Mouse (Mus musculus) forebrain, embryonic 15.5 days (tissue): ENCODE measurements around the gene Dpy19l1. TPM values are rescaled to one million over a fixed set of nuclear protein-coding genes. Genes with fewer than 3 reads are reported as not detected.

ENCODE experiments used
- ATAC-seq: fragments of 200-750 bp; cut with Nextera tagmentation; replicated peaks from 2 replicates; pipeline ENCODE4 v1.8.0; 2017; ENCODE audit warnings: mild to moderate bottlenecking, moderate TSS enrichment, moderate library complexity
- H3K27ac ChIP-seq: fragments of 300-500 bp; sonication (generic); replicated peaks from 2 replicates; pipeline ENCODE4 v1.5.1; 2015; ENCODE audit warnings: mild to moderate bottlenecking, inconsistent platforms
- H3K27me3 ChIP-seq: fragments of 300-500 bp; sonication (generic); 2 replicates; pipeline ENCODE4 v1.6.1; 2015; ENCODE audit warnings: inconsistent platforms
- H3K36me3 ChIP-seq: fragments of 300-500 bp; sonication (generic); 2 replicates; pipeline ENCODE4 v1.6.1; 2015; ENCODE audit warnings: mild to moderate bottlenecking, inconsistent platforms
- H3K4me1 ChIP-seq: fragments of 300-500 bp; sonication (generic); 2 replicates; pipeline ENCODE4 v1.6.1; 2015; ENCODE audit warnings: inconsistent platforms
- H3K4me2 ChIP-seq: fragments of 300-500 bp; sonication (generic); replicated peaks from 2 replicates; pipeline ENCODE4 v1.6.1; 2015; ENCODE audit warnings: mild to moderate bottlenecking, inconsistent platforms
- H3K4me3 ChIP-seq: fragments of 300-500 bp; sonication (generic); 2 replicates; pipeline ENCODE4 v1.5.1; 2015; ENCODE audit warnings: mild to moderate bottlenecking, inconsistent platforms
- H3K9ac ChIP-seq: fragments of 300-500 bp; sonication (generic); replicated peaks from 2 replicates; pipeline ENCODE4 v1.6.1; 2015; ENCODE audit warnings: mild to moderate bottlenecking, inconsistent platforms
- H3K9me3 ChIP-seq: fragments of 300-500 bp; sonication (generic); 2 replicates; pipeline ENCODE4 v1.6.1; 2016; ENCODE audit warnings: inconsistent platforms
- WGBS: fragments of 180-500 bp; shearing (Covaris S2); methylation state at CpG from one replicate; pipeline ENCODE4 v1.1.7; 2015; ENCODE audit warnings: mixed read lengths; 5-methylcytosine and 5-hydroxymethylcytosine counted together
- polyA plus RNA-seq: library from polyadenylated mRNA; unstranded; fragments of >200 nt; fragmentation: Nextera tagmentation; extraction: Ambion mirVana; gene quantifications from 2 replicates; pipeline ENCODE4 v1.2.1, GENCODE M21; 2015

Gene Dpy19l1
- polyA plus RNA-seq, 1 experiment from 2014 or later = 34.7 TPM

DNA sequence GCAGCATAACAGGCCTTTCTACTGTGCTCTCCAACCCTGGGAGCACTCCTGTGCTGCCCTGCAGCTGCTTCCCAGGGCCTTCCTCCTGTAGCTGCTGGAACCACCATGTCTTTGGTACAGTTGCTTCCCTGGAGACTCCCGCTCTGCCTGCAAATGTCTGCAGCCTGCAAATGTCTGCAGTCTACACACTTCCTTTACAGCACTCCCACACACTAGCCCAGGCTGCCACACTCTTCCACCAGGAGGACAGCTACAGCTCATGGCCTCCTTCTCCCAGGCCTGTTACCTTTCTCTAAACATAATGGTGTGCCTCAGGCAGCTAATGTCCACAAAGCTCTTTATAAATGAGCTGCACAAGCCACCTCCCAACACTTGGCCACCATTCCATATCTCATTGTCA lies 36.3 kb downstream of the Dpy19l1 start:
- ATAC-seq = 0 out of 2 replicates have a peak, but pooled peaks have one; percentile 20
- WGBS = 96% methylated on average over 1 of the region's 1 CpGs
- peak overlapping the region; percentile 79 for H3K27ac ChIP-seq

DNA sequence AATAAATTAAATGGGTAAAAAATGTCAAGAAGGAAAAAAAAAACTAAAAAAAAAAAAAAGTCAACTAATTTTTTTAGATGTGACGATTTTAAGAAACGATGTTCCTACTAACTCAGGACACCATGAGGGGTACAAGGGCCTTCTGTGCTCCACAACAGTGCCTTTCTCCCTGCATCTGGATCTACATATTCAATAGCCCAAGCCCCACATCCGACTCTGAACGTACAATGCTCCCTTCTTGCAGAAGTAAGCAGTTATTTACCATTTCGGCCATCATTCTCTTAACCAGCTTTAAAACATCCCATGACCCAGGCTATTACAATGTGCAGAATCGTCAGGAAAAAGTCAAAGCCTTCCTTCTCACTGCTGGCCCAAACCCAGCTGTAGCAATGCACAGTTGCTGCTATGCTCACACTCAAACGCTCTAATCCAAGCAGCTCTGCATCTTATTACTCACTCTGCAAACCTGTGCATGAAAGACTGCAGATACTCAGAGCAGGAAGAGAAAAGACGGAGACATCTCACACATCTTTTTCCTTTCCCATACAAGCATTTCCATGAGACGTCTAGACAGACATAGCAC lies 41.5 kb downstream of the Dpy19l1 start:
- H3K27ac ChIP-seq = no peak overlapping the region
- no peak for ATAC-seq
- H3K9me3 ChIP-seq = no peaks in the 10 kb centered on the region
- 0 out of 2 replicates have a peak, but pooled peaks cover 9% of the 10 kb centered on the region for H3K4me1 ChIP-seq
- H3K4me3 ChIP-seq = no peak overlapping the region
- no peak overlapping the region for H3K4me2 ChIP-seq
- no peaks in the 10 kb centered on the region for H3K27me3 ChIP-seq
- H3K9ac ChIP-seq = no peak overlapping the region
- WGBS = 65% methylated on average over 9 of the region's 9 CpGs
- peaks cover 3% of the 10 kb centered on the region; the same call in 1 of the 2 replicates for H3K36me3 ChIP-seq

More for the DNA sequence above, 36.3 kb downstream of the Dpy19l1 start:
- Histone ChIP-seq H3K9me3 (no peaks in the 10 kb centered on the region), H3K4me2 (no peak overlapping the region), H3K4me1 (peaks cover 19% of the 10 kb centered on the region; the same call in 1 of the 2 replicates), H3K4me3 (no peak overlapping the region), H3K9ac (no peak overlapping the region), H3K27me3 (no peaks in the 10 kb centered on the region), H3K36me3 (no peaks in the 10 kb centered on the region)

DNA sequence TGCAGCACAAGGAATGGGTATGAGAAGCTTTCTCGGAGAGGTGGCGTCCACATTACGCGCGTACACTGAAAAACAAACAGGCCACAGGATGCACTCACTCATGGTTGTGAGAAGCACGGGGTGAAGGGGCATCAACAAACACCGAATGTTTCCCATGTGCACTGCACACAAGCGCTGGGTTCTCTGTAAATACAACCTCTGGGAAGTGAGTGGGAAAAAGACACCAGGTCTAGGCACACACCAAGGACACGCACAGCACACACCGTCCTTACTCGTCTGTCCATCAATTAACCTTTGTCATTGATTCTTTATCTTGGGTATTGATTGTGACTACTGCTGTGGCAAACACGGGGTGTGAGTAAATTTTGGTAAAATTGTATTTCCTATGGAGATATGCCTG lies 49.1 kb downstream of the Dpy19l1 start:
- no peak overlapping the region for H3K9ac ChIP-seq
- H3K4me3 ChIP-seq = no peak overlapping the region
- H3K27ac ChIP-seq = no peak overlapping the region
- no peaks in the 10 kb centered on the region for H3K36me3 ChIP-seq
- H3K4me1 ChIP-seq = peaks cover 7% of the 10 kb centered on the region
- no peak for ATAC-seq
- no peaks in the 10 kb centered on the region for H3K27me3 ChIP-seq
- H3K4me2 ChIP-seq = no peak overlapping the region
- 92% methylated on average over 12 of the region's 12 CpGs for WGBS
- H3K9me3 ChIP-seq = no peaks in the 10 kb centered on the region

DNA sequence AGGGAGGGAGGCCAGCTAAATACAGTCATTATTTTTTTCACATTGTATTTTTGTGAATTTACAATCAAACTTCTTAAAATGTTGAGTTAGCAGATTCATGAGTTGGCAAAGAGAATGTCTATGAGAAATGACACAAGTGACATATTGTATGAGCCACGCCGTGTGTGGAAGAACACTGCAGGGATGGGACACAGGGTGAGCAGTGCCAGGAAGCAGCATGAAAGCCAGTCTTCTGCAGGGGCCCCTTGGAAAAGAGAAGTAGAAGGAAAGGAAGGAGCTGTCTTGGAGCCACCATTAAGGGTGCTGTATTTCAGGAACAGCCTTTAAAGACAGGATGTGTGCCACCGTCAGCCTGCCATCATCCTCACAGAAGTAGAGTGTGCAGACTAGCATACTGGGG lies 52.0 kb downstream of the Dpy19l1 start:
- Histone ChIP-seq H3K4me1 (peaks cover 7% of the 10 kb centered on the region), H3K4me3 (no peak overlapping the region), H3K9ac (no peak overlapping the region), H3K4me2 (no peak overlapping the region), H3K9me3 (no peaks in the 10 kb centered on the region), H3K27me3 (no peaks in the 10 kb centered on the region), H3K36me3 (no peaks in the 10 kb centered on the region), H3K27ac (peak overlapping the region; percentile 43)
- ATAC-seq = peak; percentile 63; the same call in 1 of the 2 replicates
- 69% methylated on average over 3 of the region's 3 CpGs for WGBS

DNA sequence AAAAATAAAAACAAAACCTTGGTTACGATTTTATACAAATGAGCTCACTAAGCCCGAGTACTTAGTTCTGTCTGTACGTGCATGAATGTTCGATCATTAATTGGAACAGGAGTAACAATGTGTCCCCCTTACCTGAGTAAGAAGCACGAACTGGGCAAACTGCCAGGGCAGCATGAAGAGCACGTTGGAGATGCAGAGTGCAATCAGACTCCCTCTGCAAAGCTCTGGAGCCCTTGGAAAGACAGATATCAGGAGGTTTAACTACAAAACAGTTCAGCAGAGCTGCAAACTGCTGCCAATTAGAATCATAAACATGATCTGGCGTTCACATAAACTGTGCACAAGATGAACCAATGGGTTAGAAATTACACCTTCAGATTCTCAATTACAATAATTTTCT lies 52.4 kb downstream of the Dpy19l1 start:
- no peaks in the 10 kb centered on the region for H3K9me3 ChIP-seq
- no peak; the same call in 1 of the 2 replicates for ATAC-seq
- H3K4me1 ChIP-seq = peaks cover 8% of the 10 kb centered on the region
- no peak overlapping the region for H3K4me3 ChIP-seq
- 53% methylated on average over 7 of the region's 7 CpGs for WGBS
- no peaks in the 10 kb centered on the region for H3K27me3 ChIP-seq
- H3K27ac ChIP-seq = peak overlapping the region; percentile 43; the same call in 1 of the 2 replicates
- no peak overlapping the region for H3K4me2 ChIP-seq
- H3K9ac ChIP-seq = no peak overlapping the region
- no peaks in the 10 kb centered on the region for H3K36me3 ChIP-seq

DNA sequence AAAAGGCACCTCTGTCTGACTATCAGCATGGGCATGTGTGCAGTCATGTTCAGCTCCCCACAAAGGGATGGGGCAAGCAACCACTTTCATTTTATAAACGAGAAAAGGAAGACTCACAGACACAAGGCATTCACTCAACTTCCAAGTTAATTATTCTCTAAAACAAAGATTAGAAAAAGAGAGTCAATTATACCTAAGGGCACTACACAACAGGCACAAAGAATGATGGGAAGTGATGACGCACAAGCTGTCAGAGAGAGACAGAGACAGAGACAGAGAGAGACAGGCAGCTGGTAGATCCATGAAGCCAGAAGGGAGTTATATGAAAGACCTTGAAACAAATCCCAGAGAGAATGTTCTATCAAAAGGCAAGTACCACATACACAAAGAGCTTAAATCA lies 68.0 kb downstream of the Dpy19l1 start:
- Histone ChIP-seq H3K27ac (no peak overlapping the region), H3K9me3 (no peaks in the 10 kb centered on the region), H3K4me3 (no peak overlapping the region), H3K27me3 (no peaks in the 10 kb centered on the region), H3K4me2 (no peak overlapping the region), H3K36me3 (0 out of 2 replicates have a peak, but pooled peaks cover 2% of the 10 kb centered on the region), H3K4me1 (0 out of 2 replicates have a peak, but pooled peaks cover 4% of the 10 kb centered on the region), H3K9ac (no peak overlapping the region)
- ATAC-seq = no peak
- 63% methylated on average over 2 of the region's 2 CpGs for WGBS

DNA sequence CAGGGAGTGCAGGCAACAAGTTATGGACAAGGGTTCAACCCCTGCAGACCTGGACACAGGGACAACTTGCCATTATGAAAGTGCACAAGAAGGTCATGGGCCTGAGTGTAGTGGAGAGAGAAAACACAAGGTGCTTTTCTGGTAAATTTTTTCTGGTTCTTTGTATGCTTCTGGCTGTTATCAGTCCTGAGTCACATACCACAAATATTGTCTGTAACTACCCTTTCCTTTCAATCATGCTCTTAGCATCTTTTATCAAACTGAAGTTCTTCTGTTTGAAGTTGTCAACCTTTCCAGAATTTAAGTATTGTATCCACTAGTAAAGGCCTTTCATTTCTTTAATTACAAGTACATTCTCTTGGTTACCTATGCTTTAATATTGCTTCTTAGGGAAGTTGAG lies 73.2 kb downstream of the Dpy19l1 start:
- ATAC-seq = no peak
- H3K9ac ChIP-seq = no peak overlapping the region
- H3K4me1 ChIP-seq = no peaks in the 10 kb centered on the region

DNA sequence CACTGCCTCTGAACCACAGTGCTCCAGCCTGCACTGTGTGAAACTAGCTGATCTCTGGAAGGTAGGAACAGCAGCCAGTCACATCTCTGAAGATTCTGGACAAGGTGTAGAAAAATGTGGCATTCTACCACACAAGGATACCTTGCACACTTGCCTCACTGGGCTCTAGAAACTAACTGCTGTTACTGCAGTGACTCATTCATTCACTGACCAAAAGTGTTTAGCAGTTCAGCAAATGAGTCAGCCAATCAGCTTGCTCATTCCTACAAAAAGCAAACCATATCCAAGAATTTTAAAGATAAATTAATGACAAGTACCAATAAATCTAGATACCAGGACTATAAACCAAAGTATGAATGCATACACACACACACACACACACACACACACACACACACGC lies 77.3 kb downstream of the Dpy19l1 start:
- Histone ChIP-seq H3K4me1 (no peaks in the 10 kb centered on the region), H3K27me3 (no peaks in the 10 kb centered on the region), H3K27ac (no peak overlapping the region), H3K9me3 (no peaks in the 10 kb centered on the region), H3K9ac (no peak overlapping the region), H3K36me3 (peaks cover 25% of the 10 kb centered on the region), H3K4me3 (no peak overlapping the region), H3K4me2 (no peak overlapping the region)
- WGBS = 86% methylated on average over 1 of the region's 1 CpGs
- ATAC-seq = no peak

More for the DNA sequence above, 73.2 kb downstream of the Dpy19l1 start:
- H3K4me3 ChIP-seq = no peak overlapping the region
- H3K36me3 ChIP-seq = peaks cover 6% of the 10 kb centered on the region; the same call in 1 of the 2 replicates
- no peaks in the 10 kb centered on the region for H3K9me3 ChIP-seq
- H3K4me2 ChIP-seq = no peak overlapping the region
- no peak overlapping the region for H3K27ac ChIP-seq
- H3K27me3 ChIP-seq = no peaks in the 10 kb centered on the region

DNA sequence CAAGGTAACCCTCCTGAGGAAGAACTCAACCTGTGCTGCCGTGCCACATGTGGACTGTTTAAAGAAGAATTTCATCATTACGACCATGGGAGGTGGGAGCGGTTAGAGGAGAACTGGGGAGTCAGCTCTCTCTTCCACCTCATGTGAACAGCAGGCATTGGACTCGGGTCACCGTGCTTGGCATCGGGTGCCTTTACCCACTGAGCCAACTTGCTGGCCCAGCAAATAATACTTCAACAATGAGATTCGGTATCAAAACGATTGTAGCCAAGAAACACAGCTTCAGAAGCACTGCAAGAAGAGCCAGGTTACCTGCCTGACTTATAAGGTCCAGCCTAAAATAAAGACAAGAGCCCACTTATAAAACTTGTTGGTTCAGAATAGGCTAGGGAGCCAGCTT lies 79.7 kb downstream of the Dpy19l1 start:
- ATAC-seq = no peak
- H3K4me1 ChIP-seq = no peaks in the 10 kb centered on the region
- 92% methylated on average over 8 of the region's 8 CpGs for WGBS
- H3K27ac ChIP-seq = no peak overlapping the region
- no peaks in the 10 kb centered on the region for H3K9me3 ChIP-seq
- H3K27me3 ChIP-seq = no peaks in the 10 kb centered on the region
- H3K9ac ChIP-seq = no peak overlapping the region
- no peak overlapping the region for H3K4me3 ChIP-seq
- H3K4me2 ChIP-seq = no peak overlapping the region
- peaks cover 34% of the 10 kb centered on the region for H3K36me3 ChIP-seq

DNA sequence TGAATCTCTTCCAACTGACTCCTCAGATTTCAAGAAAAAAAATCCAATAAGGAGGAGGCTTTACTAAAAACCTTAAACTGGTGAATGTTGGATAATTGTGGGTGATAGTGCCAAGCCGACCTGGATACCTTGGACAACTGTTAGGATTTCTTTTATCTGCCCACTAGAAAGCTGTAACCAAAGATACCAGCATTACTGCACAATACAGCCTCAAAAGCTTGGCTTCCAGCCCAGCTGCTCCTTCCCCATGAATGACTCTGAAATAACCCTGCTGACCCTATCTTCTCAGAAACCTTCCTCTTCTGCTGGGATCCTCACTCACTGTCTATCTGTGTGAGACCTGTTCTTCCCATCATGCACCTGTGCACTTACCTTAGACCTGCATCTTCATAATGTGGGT lies 81.1 kb downstream of the Dpy19l1 start:
- WGBS = 41% methylated on average over 1 of the region's 1 CpGs
- H3K27me3 ChIP-seq = no peaks in the 10 kb centered on the region
- no peaks in the 10 kb centered on the region for H3K9me3 ChIP-seq
- no peak for ATAC-seq
- H3K27ac ChIP-seq = no peak overlapping the region
- peaks cover 37% of the 10 kb centered on the region for H3K36me3 ChIP-seq
- H3K9ac ChIP-seq = no peak overlapping the region
- H3K4me1 ChIP-seq = no peaks in the 10 kb centered on the region
- H3K4me2 ChIP-seq = no peak overlapping the region
- no peak overlapping the region for H3K4me3 ChIP-seq

DNA sequence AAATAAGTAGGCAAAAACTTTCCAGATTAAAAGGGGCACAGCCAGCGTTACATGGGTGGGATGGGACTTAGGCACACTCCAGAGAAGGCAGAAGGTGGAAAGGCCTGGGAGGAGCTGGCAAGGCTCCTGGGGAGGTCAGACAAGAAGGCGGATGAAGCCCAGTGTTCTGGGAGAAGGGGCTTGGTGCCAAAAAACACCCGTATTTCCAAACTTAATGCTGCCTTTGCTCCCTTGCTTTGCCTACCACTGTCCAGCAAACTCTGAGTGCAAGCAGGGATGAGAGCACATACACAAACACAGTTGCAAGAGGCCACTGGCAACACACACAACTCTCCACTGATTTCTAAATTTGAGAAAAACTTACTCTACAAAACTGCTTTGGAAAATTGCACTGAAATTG lies 81.7 kb downstream of the Dpy19l1 start:
- Histone ChIP-seq H3K9me3 (no peaks in the 10 kb centered on the region), H3K4me3 (no peak overlapping the region), H3K27me3 (no peaks in the 10 kb centered on the region), H3K27ac (no peak overlapping the region; the same call in 1 of the 2 replicates), H3K4me2 (no peak overlapping the region), H3K9ac (no peak overlapping the region), H3K36me3 (peaks cover 37% of the 10 kb centered on the region), H3K4me1 (no peaks in the 10 kb centered on the region)
- ATAC-seq = no peak
- WGBS = 67% methylated on average over 3 of the region's 3 CpGs

DNA sequence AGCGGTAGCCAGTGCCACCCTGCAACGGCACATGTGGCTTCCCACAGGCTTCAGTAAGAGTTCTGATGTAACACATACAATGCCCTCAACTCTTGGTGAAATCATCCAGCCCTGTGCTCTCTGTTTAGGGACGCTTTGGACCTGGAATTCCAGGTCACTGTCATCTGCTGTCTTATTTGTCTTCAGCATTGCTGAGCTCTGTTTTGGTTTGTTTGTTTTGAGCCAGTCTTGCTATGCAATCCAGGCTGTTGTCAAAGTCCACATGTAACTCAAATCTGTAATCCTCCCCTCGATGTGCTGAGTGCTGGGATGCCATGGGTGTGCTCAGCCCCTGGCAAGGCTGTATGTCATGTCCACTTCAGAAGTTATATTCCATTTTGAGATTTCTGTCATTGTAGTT lies 82.8 kb downstream of the Dpy19l1 start:
- Histone ChIP-seq H3K4me2 (no peak overlapping the region), H3K4me1 (no peaks in the 10 kb centered on the region)
- ATAC-seq = no peak

DNA sequence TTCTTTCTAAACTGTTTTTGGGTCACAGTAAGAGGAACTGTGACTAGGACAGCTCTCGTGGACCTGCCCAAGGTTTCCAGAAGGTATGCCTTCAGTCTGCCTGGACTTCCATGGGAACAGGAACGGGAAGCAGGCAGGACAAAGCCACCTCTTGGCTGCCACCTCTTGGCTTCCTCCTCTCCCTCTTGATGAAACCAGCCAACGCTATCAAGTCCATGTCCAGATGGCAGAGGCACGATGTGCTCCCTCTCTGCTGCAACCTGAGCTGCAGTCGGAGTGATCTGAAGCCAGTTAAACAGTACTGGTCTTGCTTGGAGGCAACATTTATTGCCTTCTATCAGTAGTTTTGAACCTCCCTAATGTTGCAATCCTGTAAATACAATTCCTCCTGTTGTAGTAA lies 84.7 kb downstream of the Dpy19l1 start:
- no peak overlapping the region for H3K27ac ChIP-seq
- no peak for ATAC-seq
- no peak overlapping the region for H3K4me3 ChIP-seq
- no peak overlapping the region for H3K9ac ChIP-seq
- H3K9me3 ChIP-seq = no peaks in the 10 kb centered on the region
- no peaks in the 10 kb centered on the region for H3K4me1 ChIP-seq
- WGBS = 76% methylated on average over 5 of the region's 5 CpGs
- H3K27me3 ChIP-seq = no peaks in the 10 kb centered on the region
- H3K4me2 ChIP-seq = no peak overlapping the region
- peaks cover 29% of the 10 kb centered on the region for H3K36me3 ChIP-seq

More for the DNA sequence above, 82.8 kb downstream of the Dpy19l1 start:
- Histone ChIP-seq H3K9me3 (no peaks in the 10 kb centered on the region), H3K27me3 (no peaks in the 10 kb centered on the region), H3K36me3 (peaks cover 37% of the 10 kb centered on the region), H3K4me3 (no peak overlapping the region), H3K9ac (no peak overlapping the region), H3K27ac (no peak overlapping the region)
- 97% methylated on average over 4 of the region's 4 CpGs for WGBS
